7 mouse cellular contexts compared by ENCODE assay signal in the genomic region with DNA sequence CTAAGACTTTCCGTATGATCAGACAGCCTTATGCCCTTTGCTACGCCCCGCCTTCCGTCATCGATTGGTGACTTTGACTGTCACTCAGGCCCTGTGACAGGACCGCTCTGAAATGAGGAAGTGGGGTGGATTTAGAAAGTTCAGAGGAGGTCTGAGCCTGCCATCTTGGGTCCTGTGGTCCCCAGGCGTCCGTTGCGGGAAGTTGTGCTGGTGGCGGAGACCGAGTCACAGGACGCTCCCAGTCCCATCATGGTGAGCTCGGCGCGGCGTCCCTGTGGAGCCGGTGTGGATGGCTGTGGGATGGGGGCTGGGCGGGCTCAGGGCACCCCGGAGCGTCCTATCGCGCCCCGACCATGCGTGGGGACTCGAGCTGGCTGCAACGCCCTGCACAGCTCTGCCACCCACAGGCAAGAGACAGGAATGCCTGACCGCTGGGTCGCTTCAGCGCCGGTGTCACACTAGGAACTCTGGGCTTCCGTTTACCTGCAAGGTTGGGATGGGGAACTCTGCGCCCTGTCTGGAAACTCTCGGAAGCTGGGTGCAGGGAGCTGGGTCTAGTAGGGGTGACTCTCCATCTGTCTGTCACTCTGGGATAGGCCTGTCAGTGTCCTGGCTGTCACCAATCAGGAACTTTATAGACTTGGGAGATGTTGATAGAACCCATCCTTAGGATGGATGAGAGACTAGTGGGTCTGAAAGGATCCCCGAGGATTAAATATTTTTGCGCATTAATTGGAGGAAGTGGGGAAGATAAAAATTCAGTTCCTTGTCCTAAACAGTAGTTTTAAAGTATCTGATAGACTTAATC. TPM values are rescaled to one million over a fixed set of nuclear protein-coding genes. Genes with fewer than 3 reads are reported as not detected.
DNase-seq lines count a peak whose midpoint lies in the region; ATAC-seq lines count a peak whose summit lies in the region.

A gene (plus strand): TSS at position 134 of the 808 bp plus-strand sequence.

- under 1% methylated on average over 35 of the region's 35 CpGs for WGBS in intestine, embryonic 16.5 days
- WGBS in midbrain, embryonic 11.5 days, result 2% methylated on average over 35 of the region's 35 CpGs

- peaks cover 6% of the 10 kb centered on the region; the same call in 1 of the 2 replicates for H3K4me1 ChIP-seq in intestine, embryonic 16.5 days (ENCODE audit: control insufficient read depth, insufficient read depth, low read length)
- peaks cover 4% of the 10 kb centered on the region; the same call in 1 of the 2 replicates for H3K4me1 ChIP-seq in midbrain, embryonic 11.5 days (ENCODE audit: control insufficient read depth, insufficient read depth, low read length)

- H3K27ac ChIP-seq in intestine, embryonic 16.5 days (ENCODE audit: low read length), result peak within 1 kb of the TSS; percentile 98
- H3K27ac ChIP-seq in midbrain, embryonic 11.5 days (ENCODE audit: low read depth, low read length), result peak within 1 kb of the TSS; percentile 60

- peak within 1 kb of the TSS; percentile 78 for H3K4me2 ChIP-seq in intestine, embryonic 16.5 days (ENCODE audit: low read depth, low read length)
- H3K4me2 ChIP-seq in midbrain, embryonic 11.5 days, result peak within 1 kb of the TSS; percentile 60

- peak within 1 kb of the TSS; percentile 96 for H3K9ac ChIP-seq in intestine, embryonic 16.5 days (ENCODE audit: low read depth, low read length)
- peak within 1 kb of the TSS; percentile 78 for H3K9ac ChIP-seq in midbrain, embryonic 11.5 days (ENCODE audit: low read length)

- ATAC-seq in intestine, embryonic 16.5 days, result peak; percentile 99
- peak; percentile 99 for ATAC-seq in midbrain, embryonic 11.5 days (ENCODE audit: low FRiP score)

- no peaks in the 10 kb centered on the region for H3K9me3 ChIP-seq in intestine, embryonic 16.5 days (ENCODE audit: control insufficient read depth, low read length)
- H3K9me3 ChIP-seq in midbrain, embryonic 11.5 days (ENCODE audit: control insufficient read depth, low read length), result no peaks in the 10 kb centered on the region

- no peaks in the 10 kb centered on the region for H3K36me3 ChIP-seq in intestine, embryonic 16.5 days (ENCODE audit: control insufficient read depth, insufficient read depth, low read length)
- H3K36me3 ChIP-seq in midbrain, embryonic 11.5 days (ENCODE audit: control insufficient read depth, insufficient read depth, low read length), result no peaks in the 10 kb centered on the region

- peak; percentile 98 for DNase-seq in adrenal gland, adult 8-10 months
- peak; percentile 98 for DNase-seq in embryo, embryonic 9.5 days (ENCODE audit: extremely low spot score)
- peak; percentile 98 to 99 for DNase-seq in gastrocnemius, postnatal 4 days (ENCODE audit: low spot score in 2 of 2)
- DNase-seq in left cerebral cortex, postnatal 36 days (ENCODE audit: low spot score in 2 of 2), result peak; percentile 97 to 99
- DNase-seq in midbrain, embryonic 11.5 days (ENCODE audit: low spot score, missing footprints), result peak; percentile 100
- DNase-seq in skeletal muscle tissue, adult 2 months (ENCODE audit: low read depth, low spot score), result peak; percentile 97

- H3K4me3 ChIP-seq in intestine, embryonic 16.5 days (ENCODE audit: low read length), result peak within 1 kb of the TSS; percentile 86
- peak within 1 kb of the TSS; percentile 70 for H3K4me3 ChIP-seq in midbrain, embryonic 11.5 days (ENCODE audit: low read depth, low read length)

- intact Hi-C loops in left cerebral cortex, postnatal 36 days (cut with DNase I), result loop anchor here (1.0 kb wide), 1 partner anchor 69 kb away; a partner anchor contains a TSS

- no peaks in the 10 kb centered on the region for H3K27me3 ChIP-seq in intestine, embryonic 16.5 days (replicated peaks; ENCODE audit: control insufficient read depth, insufficient read depth, low read length)
- H3K27me3 ChIP-seq in midbrain, embryonic 11.5 days (ENCODE audit: control insufficient read depth, insufficient read depth, low read length), result no peaks in the 10 kb centered on the region

RNA-seq across cellular contexts. Expression of the gene that starts here (rescaled TPM):
- 10 to 100 TPM; 37.1 to 62.6 (median 53.2) TPM for total RNA-seq in adrenal gland, adult 8-10 months (2022)
- 10 to 100 TPM; 13.4 to 15.0 TPM for total RNA-seq in gastrocnemius, postnatal 4 days (2021)
- polyA plus RNA-seq in intestine, embryonic 16.5 days (2015; fragmentation: Nextera tagmentation; extraction: Ambion mirVana), result 19.1 and 21.8 TPM in 2 replicates
- 10 to 100 TPM; 19.1 to 23.6 TPM for total RNA-seq in left cerebral cortex, postnatal 36 days (2021)
- 11.3 and 11.8 TPM in 2 replicates for polyA plus RNA-seq in midbrain, embryonic 11.5 days (2014; fragmentation: Nextera tagmentation; extraction: Ambion mirVana)

Comparison
In these comparisons a context has a peak if more than half of its experiments do, and no peak if none do; other contexts are left out.
1. Peak in every context shown above with its lines: DNase-seq, ATAC-seq, H3K4me3 ChIP-seq and H3K27ac ChIP-seq.